In the genomic region with DNA sequence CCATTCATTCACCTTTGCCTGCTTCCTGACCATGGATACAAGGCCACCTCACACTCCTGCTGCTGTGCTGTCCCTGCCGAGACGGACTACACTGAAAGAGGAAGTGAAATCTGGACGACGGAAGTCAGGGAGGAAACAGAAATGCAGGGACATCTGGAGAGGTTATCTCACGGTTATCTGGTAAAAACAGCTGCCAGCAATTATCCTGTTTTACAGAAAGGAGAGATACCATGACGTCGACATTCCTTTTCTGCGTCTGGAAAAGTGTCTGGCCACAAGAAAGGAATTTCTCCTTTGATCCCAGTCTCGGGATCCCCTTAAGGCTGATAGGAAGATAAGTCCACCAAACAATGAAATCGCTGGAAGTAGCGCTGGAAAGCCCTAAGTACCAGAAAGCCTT, we compare ENCODE assay signal across 11 mouse cellular contexts. TPM values are rescaled to one million over a fixed set of nuclear protein-coding genes. Genes with fewer than 3 reads are reported as not detected.
DNase-seq lines count a peak whose midpoint lies in the region; ATAC-seq and TF ChIP-seq lines count a peak whose summit lies in the region.
"Had no signal": no experiment of that assay in that cellular context is flagged by ENCODE, and none has a peak within 500 bp of the region (broad histone marks: within the 10 kb centered on the region; RNA-seq: fewer than 3 reads in every experiment).

No protein-coding gene starts in this region.

- 0 out of 2 replicates have a peak, but pooled peaks have one; percentile 56 for TF ChIP-seq EP300 in heart, adult 2 months (IDR thresholded peaks at IDR 0.05; ENCODE audit: insufficient read depth, low read depth, low read length)

- no peak for TF ChIP-seq CTCF in heart, adult 2 months (IDR thresholded peaks at IDR 0.05)

- H3K9ac ChIP-seq in heart, adult 2 months (ENCODE audit: low read depth, low read length): no peak overlapping the region
- H3K9ac ChIP-seq in heart, embryonic 12.5 days: no peak overlapping the region
- no peak overlapping the region for H3K9ac ChIP-seq in midbrain, embryonic 11.5 days (ENCODE audit: low read length)
- H3K9ac ChIP-seq in midbrain, embryonic 16.5 days (ENCODE audit: low read depth, low read length): no peak overlapping the region
- H3K9ac ChIP-seq: hindbrain, embryonic 13.5 days had no signal

- no peaks in the 10 kb centered on the region for H3K4me1 ChIP-seq in heart, adult 2 months (ENCODE audit: control insufficient read depth, insufficient read depth, low read length)
- no peaks in the 10 kb centered on the region for H3K4me1 ChIP-seq in heart, embryonic 12.5 days (replicated peaks)
- no peaks in the 10 kb centered on the region for H3K4me1 ChIP-seq in midbrain, embryonic 11.5 days (ENCODE audit: control insufficient read depth, insufficient read depth, low read length)
- H3K4me1 ChIP-seq in midbrain, embryonic 16.5 days (ENCODE audit: control insufficient read depth, insufficient read depth, low read length): no peaks in the 10 kb centered on the region

- WGBS in heart, adult 2 months: 12% methylated on average over 11 of the region's 11 CpGs
- 10% methylated on average over 11 of the region's 11 CpGs for WGBS in heart, embryonic 12.5 days
- WGBS in midbrain, embryonic 11.5 days: 66% methylated on average over 11 of the region's 11 CpGs
- 59% methylated on average over 11 of the region's 11 CpGs for WGBS in midbrain, embryonic 16.5 days

- H3K27ac ChIP-seq in heart, adult 2 months: no peak overlapping the region
- no peak overlapping the region for H3K27ac ChIP-seq in heart, embryonic 12.5 days (ENCODE audit: poor library complexity, severe bottlenecking)
- no peak overlapping the region for H3K27ac ChIP-seq in midbrain, embryonic 11.5 days (ENCODE audit: low read depth, low read length)
- H3K27ac ChIP-seq in midbrain, embryonic 16.5 days (ENCODE audit: low read length): no peak overlapping the region
- H3K27ac ChIP-seq: hindbrain, embryonic 13.5 days had no signal

- H3K4me3 ChIP-seq in heart, adult 2 months: no peak overlapping the region
- no peak overlapping the region for H3K4me3 ChIP-seq in heart, embryonic 12.5 days
- H3K4me3 ChIP-seq in midbrain, embryonic 11.5 days (ENCODE audit: low read depth, low read length): no peak overlapping the region
- no peak overlapping the region for H3K4me3 ChIP-seq in midbrain, embryonic 16.5 days (ENCODE audit: low read depth, low read length)
- H3K4me3 ChIP-seq: hindbrain, embryonic 13.5 days had no signal

- no peak for ATAC-seq in heart, embryonic 12.5 days (ENCODE audit: insufficient number of reproducible peaks, low FRiP score)
- no peak for ATAC-seq in midbrain, embryonic 11.5 days (ENCODE audit: low FRiP score)
- ATAC-seq in midbrain, embryonic 16.5 days: no peak
- ATAC-seq in granulocyte monocyte progenitor cell, adult 5-6 weeks (replicated peaks; ENCODE audit: poor library complexity, severe bottlenecking): peak; percentile 61
- ATAC-seq in neutrophil, adult 5-6 weeks (ENCODE audit: extremely low read depth, insufficient number of reproducible peaks, low FRiP score, poor library complexity, severe bottlenecking): peak; percentile 70
- ATAC-seq: forebrain, embryonic 16.5 days had no signal

- intact Hi-C loops in heart, adult 2 months (cut with DNase I): no loop called here
- intact Hi-C loops in left cerebral cortex, postnatal 4 days (cut with DNase I): loop anchor here (10.0 kb wide), 1 partner anchor 192 kb away; no protein-coding TSS in a partner anchor

- H3K27me3 ChIP-seq in heart, adult 2 months (ENCODE audit: control insufficient read depth, insufficient read depth, low read length): no peaks in the 10 kb centered on the region
- H3K27me3 ChIP-seq in heart, embryonic 12.5 days (replicated peaks): no peaks in the 10 kb centered on the region
- no peaks in the 10 kb centered on the region for H3K27me3 ChIP-seq in midbrain, embryonic 11.5 days (ENCODE audit: control insufficient read depth, insufficient read depth, low read length)
- no peaks in the 10 kb centered on the region for H3K27me3 ChIP-seq in midbrain, embryonic 16.5 days (ENCODE audit: control insufficient read depth, insufficient read depth, low read depth, low read length)
- H3K27me3 ChIP-seq: hindbrain, embryonic 13.5 days had no signal

- H3K79me2 ChIP-seq in heart, adult 2 months (replicated peaks; ENCODE audit: control insufficient read depth, insufficient read depth, low read length): no peaks in the 10 kb centered on the region

- H3K36me3 ChIP-seq in heart, adult 2 months (ENCODE audit: control insufficient read depth, insufficient read depth, low read length): no peaks in the 10 kb centered on the region
- no peaks in the 10 kb centered on the region for H3K36me3 ChIP-seq in heart, embryonic 12.5 days
- no peaks in the 10 kb centered on the region for H3K36me3 ChIP-seq in midbrain, embryonic 11.5 days (ENCODE audit: control insufficient read depth, insufficient read depth, low read length)
- H3K36me3 ChIP-seq in midbrain, embryonic 16.5 days (ENCODE audit: control insufficient read depth, insufficient read depth, low read length): no peaks in the 10 kb centered on the region
- H3K36me3 ChIP-seq: hindbrain, embryonic 13.5 days had no signal

- 0 out of 2 replicates have a peak, but pooled peaks cover 4% of the 10 kb centered on the region for H3K9me3 ChIP-seq in heart, embryonic 12.5 days (replicated peaks)
- no peaks in the 10 kb centered on the region for H3K9me3 ChIP-seq in midbrain, embryonic 11.5 days (ENCODE audit: control insufficient read depth, low read length)
- H3K9me3 ChIP-seq in midbrain, embryonic 16.5 days (replicated peaks; ENCODE audit: control insufficient read depth, low read length, poor library complexity, severe bottlenecking): no peaks in the 10 kb centered on the region
- H3K9me3 ChIP-seq: hindbrain, embryonic 13.5 days had no signal

- H3K4me2 ChIP-seq in heart, embryonic 12.5 days: no peak overlapping the region
- no peak overlapping the region for H3K4me2 ChIP-seq in midbrain, embryonic 11.5 days
- H3K4me2 ChIP-seq in midbrain, embryonic 16.5 days (ENCODE audit: low read length): no peak overlapping the region
- H3K4me2 ChIP-seq: hindbrain, embryonic 13.5 days had no signal

- peak in 1 of 2 experiments; percentile 61 for DNase-seq in heart, adult 2 months
- peak; percentile 70 for DNase-seq in midbrain, embryonic 11.5 days (ENCODE audit: low spot score, missing footprints)
- no peak for DNase-seq in cerebellum, adult 18-20 months
- DNase-seq in left cerebral cortex, postnatal 4 days: no peak

- peak; percentile 37; the same call in 1 of the 2 replicates for TF ChIP-seq POLR2A in heart, adult 2 months (IDR thresholded peaks at IDR 0.05; ENCODE audit: insufficient read depth, low read depth, low read length)

RNA-seq across cellular contexts. Expression of a gene that starts 5.2 kb away (rescaled TPM):
- total RNA-seq in heart, adult 2 months (2021): not detected
- polyA plus RNA-seq in heart, adult 2 months (2012; rRNA removed): 1.2 TPM in 1 of 2 replicates, not detected in the other
- polyA plus RNA-seq in heart, embryonic 12.5 days (2016; fragmentation: Nextera tagmentation; extraction: Ambion mirVana): not detected in 2 replicates
- polyA plus RNA-seq in midbrain, embryonic 11.5 days (2014; fragmentation: Nextera tagmentation; extraction: Ambion mirVana): not detected in 2 replicates
- 1.2 and 1.8 TPM in 2 replicates for polyA plus RNA-seq in midbrain, embryonic 16.5 days (2015; fragmentation: Nextera tagmentation; extraction: Ambion mirVana)
- not detected in 2 replicates for total RNA-seq in granulocyte monocyte progenitor cell, adult 5-6 weeks (2014; fragmentation: Nextera tagmentation)
- total RNA-seq in granulocyte monocyte progenitor cell, adult 5-6 weeks (2017): not detected in 2 replicates
- not detected in 2 replicates for total RNA-seq in neutrophil, adult 5-6 weeks (2017)
- 1 to 10 TPM; 1.1 to 1.3 TPM for total RNA-seq in left cerebral cortex, postnatal 4 days (2021)
- polyA plus RNA-seq: liver, embryonic 16.5 days had no signal

RNA-seq across cellular contexts. Expression of a gene that starts 5.7 kb away (rescaled TPM):
- total RNA-seq in heart, adult 2 months (2021): 10 to 100 TPM; 43.5 to 49.7 TPM
- polyA plus RNA-seq in heart, adult 2 months (2012; rRNA removed): 54.4 and 54.6 TPM in 2 replicates
- 53.5 and 56.3 TPM in 2 replicates for polyA plus RNA-seq in heart, embryonic 12.5 days (2016; fragmentation: Nextera tagmentation; extraction: Ambion mirVana)
- polyA plus RNA-seq in midbrain, embryonic 11.5 days (2014; fragmentation: Nextera tagmentation; extraction: Ambion mirVana): 35.8 and 38.1 TPM in 2 replicates
- 68.4 and 80.2 TPM in 2 replicates for polyA plus RNA-seq in midbrain, embryonic 16.5 days (2015; fragmentation: Nextera tagmentation; extraction: Ambion mirVana)
- total RNA-seq in granulocyte monocyte progenitor cell, adult 5-6 weeks (2014; fragmentation: Nextera tagmentation): 108 and 162 TPM in 2 replicates
- total RNA-seq in granulocyte monocyte progenitor cell, adult 5-6 weeks (2017): 55.7 and 75.6 TPM in 2 replicates
- 84.1 and 90.1 TPM in 2 replicates for total RNA-seq in neutrophil, adult 5-6 weeks (2017)
- 10 to 100 TPM; 83.3 to 85.0 TPM for total RNA-seq in left cerebral cortex, postnatal 4 days (2021)

Comparison
In these comparisons a context has a peak if more than half of its experiments do, and no peak if none do; other contexts are left out.
1. ATAC-seq: peak in granulocyte monocyte progenitor cell, adult 5-6 weeks (single experiment) and neutrophil, adult 5-6 weeks (single experiment); none in heart, embryonic 12.5 days (single experiment), midbrain, embryonic 11.5 days (single experiment) and midbrain, embryonic 16.5 days (single experiment).